In the genomic region with DNA sequence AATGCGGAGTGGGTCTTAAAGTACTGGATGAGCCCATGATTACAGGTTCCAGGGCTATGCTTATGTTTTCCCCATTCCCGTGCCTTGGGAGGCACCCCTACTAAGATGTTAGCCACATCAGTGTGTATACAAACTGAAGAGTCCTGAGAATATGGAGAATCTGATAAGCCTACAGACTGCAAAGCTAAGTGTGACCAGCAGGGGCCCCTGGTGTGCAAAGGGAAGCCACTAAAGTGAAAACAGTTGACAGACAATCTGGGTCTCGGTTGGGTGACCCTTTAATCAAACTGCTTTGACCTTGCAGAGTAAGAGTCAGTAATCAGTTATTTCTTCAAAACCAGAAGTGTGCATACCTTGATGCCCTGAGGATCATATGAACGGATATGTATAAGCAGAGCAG, we compare ENCODE assay signal across 10 mouse cellular contexts. TPM values are rescaled to one million over a fixed set of nuclear protein-coding genes. Genes with fewer than 3 reads are reported as not detected.
DNase-seq lines count a peak whose midpoint lies in the region; ATAC-seq and TF ChIP-seq lines count a peak whose summit lies in the region.
"Had no signal": no experiment of that assay in that cellular context is flagged by ENCODE, and none has a peak within 500 bp of the region (broad histone marks: within the 10 kb centered on the region; RNA-seq: fewer than 3 reads in every experiment).

No protein-coding gene starts in this region.

- H3K4me3 ChIP-seq in forebrain, postnatal 0 days (ENCODE audit: low read depth, low read length) = no peak overlapping the region
- no peak overlapping the region for H3K4me3 ChIP-seq in forebrain, embryonic 11.5 days (ENCODE audit: low read depth, low read length)
- no peak overlapping the region for H3K4me3 ChIP-seq in midbrain, postnatal 0 days (ENCODE audit: low read depth, low read length)
- H3K4me3 ChIP-seq in midbrain, embryonic 11.5 days (ENCODE audit: low read depth, low read length) = no peak overlapping the region
- no peak overlapping the region for H3K4me3 ChIP-seq in stomach, postnatal 0 days (ENCODE audit: low read depth, low read length)
- no peak overlapping the region for H3K4me3 ChIP-seq in forebrain, embryonic 15.5 days
- H3K4me3 ChIP-seq: embryonic facial prominence, embryonic 13.5 days; heart, embryonic 10.5 days had no signal

- H3K27me3 ChIP-seq in forebrain, postnatal 0 days (ENCODE audit: insufficient read depth, low read length) = no peaks in the 10 kb centered on the region
- no peaks in the 10 kb centered on the region for H3K27me3 ChIP-seq in forebrain, embryonic 11.5 days (ENCODE audit: control insufficient read depth, insufficient read depth, low read length)
- no peaks in the 10 kb centered on the region for H3K27me3 ChIP-seq in midbrain, postnatal 0 days (ENCODE audit: insufficient read depth, low read length)
- no peaks in the 10 kb centered on the region for H3K27me3 ChIP-seq in midbrain, embryonic 11.5 days (ENCODE audit: control insufficient read depth, insufficient read depth, low read length)
- no peaks in the 10 kb centered on the region for H3K27me3 ChIP-seq in stomach, postnatal 0 days (ENCODE audit: control insufficient read depth, insufficient read depth, low read length)
- no peaks in the 10 kb centered on the region for H3K27me3 ChIP-seq in forebrain, embryonic 15.5 days
- H3K27me3 ChIP-seq: embryonic facial prominence, embryonic 13.5 days had no signal

- H3K27ac ChIP-seq in forebrain, postnatal 0 days (ENCODE audit: low read depth, low read length) = no peak overlapping the region
- no peak overlapping the region for H3K27ac ChIP-seq in forebrain, embryonic 11.5 days (ENCODE audit: low read depth, low read length)
- no peak overlapping the region for H3K27ac ChIP-seq in midbrain, postnatal 0 days (ENCODE audit: low read depth, low read length)
- H3K27ac ChIP-seq in midbrain, embryonic 11.5 days (ENCODE audit: low read depth, low read length) = no peak overlapping the region
- H3K27ac ChIP-seq in stomach, postnatal 0 days (replicated peaks) = no peak overlapping the region
- no peak overlapping the region for H3K27ac ChIP-seq in forebrain, embryonic 15.5 days (replicated peaks)
- H3K27ac ChIP-seq: embryonic facial prominence, embryonic 13.5 days; heart, embryonic 10.5 days had no signal

- no peak for DNase-seq in forebrain, postnatal 0 days
- DNase-seq in forebrain, embryonic 11.5 days (ENCODE audit: low spot score) = no peak
- no peak for DNase-seq in midbrain, postnatal 0 days (ENCODE audit: low spot score)
- DNase-seq in midbrain, embryonic 11.5 days (ENCODE audit: low spot score, missing footprints) = no peak
- DNase-seq in stomach, postnatal 0 days (ENCODE audit: low spot score) = no peak
- no peak for DNase-seq in ovary, postnatal 10 days (ENCODE audit: low spot score)

- no peak for TF ChIP-seq EP300 in stomach, postnatal 0 days (optimal IDR thresholded peaks at IDR 0.05)

- 0 out of 2 replicates have a peak, but pooled peaks cover 3% of the 10 kb centered on the region for H3K9me3 ChIP-seq in forebrain, postnatal 0 days (ENCODE audit: low read length)
- H3K9me3 ChIP-seq in forebrain, embryonic 11.5 days (ENCODE audit: control insufficient read depth, low read length) = peaks cover 4% of the 10 kb centered on the region; the same call in 1 of the 2 replicates
- H3K9me3 ChIP-seq in midbrain, postnatal 0 days (ENCODE audit: low read length) = no peaks in the 10 kb centered on the region
- no peaks in the 10 kb centered on the region for H3K9me3 ChIP-seq in midbrain, embryonic 11.5 days (ENCODE audit: control insufficient read depth, low read length)
- H3K9me3 ChIP-seq in stomach, postnatal 0 days (ENCODE audit: control insufficient read depth, low read length) = 0 out of 2 replicates have a peak, but pooled peaks cover 3% of the 10 kb centered on the region
- H3K9me3 ChIP-seq in forebrain, embryonic 15.5 days = no peaks in the 10 kb centered on the region
- H3K9me3 ChIP-seq: embryonic facial prominence, embryonic 13.5 days; heart, embryonic 10.5 days had no signal

- no peaks in the 10 kb centered on the region for H3K36me3 ChIP-seq in forebrain, postnatal 0 days (ENCODE audit: insufficient read depth)
- no peaks in the 10 kb centered on the region for H3K36me3 ChIP-seq in forebrain, embryonic 11.5 days (ENCODE audit: control insufficient read depth, insufficient read depth, low read length)
- no peaks in the 10 kb centered on the region for H3K36me3 ChIP-seq in midbrain, postnatal 0 days (ENCODE audit: insufficient read depth, low read length)
- H3K36me3 ChIP-seq in midbrain, embryonic 11.5 days (ENCODE audit: control insufficient read depth, insufficient read depth, low read length) = no peaks in the 10 kb centered on the region
- no peaks in the 10 kb centered on the region for H3K36me3 ChIP-seq in stomach, postnatal 0 days (ENCODE audit: control insufficient read depth, insufficient read depth, low read length)
- no peaks in the 10 kb centered on the region for H3K36me3 ChIP-seq in forebrain, embryonic 15.5 days
- H3K36me3 ChIP-seq: embryonic facial prominence, embryonic 13.5 days; heart, embryonic 10.5 days had no signal

- ATAC-seq in forebrain, postnatal 0 days = no peak
- no peak for ATAC-seq in forebrain, embryonic 11.5 days (replicated peaks; ENCODE audit: low FRiP score)
- ATAC-seq in midbrain, postnatal 0 days (ENCODE audit: low FRiP score) = no peak
- ATAC-seq in midbrain, embryonic 11.5 days (ENCODE audit: low FRiP score) = no peak
- ATAC-seq in erythroblast, adult 5-6 weeks (replicated peaks; ENCODE audit: low FRiP score, poor library complexity, severe bottlenecking) = peak; percentile 75
- ATAC-seq in stomach, postnatal 0 days (ENCODE audit: low FRiP score, low TSS enrichment) = no peak
- no peak for ATAC-seq in forebrain, embryonic 15.5 days (replicated peaks)

- peak; percentile 41 for TF ChIP-seq CTCF in forebrain, postnatal 0 days (IDR thresholded peaks at IDR 0.05; ENCODE audit: low read depth)
- peak; percentile 46 for TF ChIP-seq CTCF in midbrain, postnatal 0 days (IDR thresholded peaks at IDR 0.05)
- peak; percentile 62 for TF ChIP-seq CTCF in stomach, postnatal 0 days (IDR thresholded peaks at IDR 0.05; ENCODE audit: low read depth)

- H3K4me2 ChIP-seq in forebrain, postnatal 0 days (ENCODE audit: low read depth) = no peak overlapping the region
- no peak overlapping the region for H3K4me2 ChIP-seq in forebrain, embryonic 11.5 days (ENCODE audit: low read depth, low read length, severe bottlenecking)
- no peak overlapping the region for H3K4me2 ChIP-seq in midbrain, postnatal 0 days (ENCODE audit: low read depth, low read length, poor library complexity, severe bottlenecking)
- no peak overlapping the region for H3K4me2 ChIP-seq in midbrain, embryonic 11.5 days
- H3K4me2 ChIP-seq in stomach, postnatal 0 days (replicated peaks; ENCODE audit: low read depth) = no peak overlapping the region
- H3K4me2 ChIP-seq in forebrain, embryonic 15.5 days (replicated peaks) = no peak overlapping the region
- H3K4me2 ChIP-seq: embryonic facial prominence, embryonic 13.5 days had no signal

- WGBS in forebrain, postnatal 0 days = 67% methylated on average over 4 of the region's 4 CpGs
- WGBS in forebrain, embryonic 11.5 days = 69% methylated on average over 4 of the region's 4 CpGs
- 58% methylated on average over 4 of the region's 4 CpGs for WGBS in midbrain, postnatal 0 days
- WGBS in midbrain, embryonic 11.5 days = 65% methylated on average over 4 of the region's 4 CpGs
- WGBS in stomach, postnatal 0 days = 65% methylated on average over 4 of the region's 4 CpGs
- WGBS in forebrain, embryonic 15.5 days = 70% methylated on average over 4 of the region's 4 CpGs

- H3K4me1 ChIP-seq in forebrain, postnatal 0 days (ENCODE audit: insufficient read depth) = no peaks in the 10 kb centered on the region
- no peaks in the 10 kb centered on the region for H3K4me1 ChIP-seq in forebrain, embryonic 11.5 days (replicated peaks; ENCODE audit: control insufficient read depth, insufficient read depth, low read length)
- H3K4me1 ChIP-seq in midbrain, postnatal 0 days (ENCODE audit: insufficient read depth, low read length) = no peaks in the 10 kb centered on the region
- H3K4me1 ChIP-seq in midbrain, embryonic 11.5 days (ENCODE audit: control insufficient read depth, insufficient read depth, low read length) = no peaks in the 10 kb centered on the region
- H3K4me1 ChIP-seq in stomach, postnatal 0 days (replicated peaks; ENCODE audit: control insufficient read depth, insufficient read depth) = no peaks in the 10 kb centered on the region
- H3K4me1 ChIP-seq in forebrain, embryonic 15.5 days = no peaks in the 10 kb centered on the region
- H3K4me1 ChIP-seq: embryonic facial prominence, embryonic 13.5 days; heart, embryonic 10.5 days had no signal

- no peak overlapping the region for H3K9ac ChIP-seq in forebrain, postnatal 0 days
- H3K9ac ChIP-seq in forebrain, embryonic 11.5 days (ENCODE audit: low read length) = no peak overlapping the region
- H3K9ac ChIP-seq in midbrain, postnatal 0 days (replicated peaks; ENCODE audit: low read length, poor library complexity, severe bottlenecking) = no peak overlapping the region
- no peak overlapping the region for H3K9ac ChIP-seq in midbrain, embryonic 11.5 days (ENCODE audit: low read length)
- H3K9ac ChIP-seq in stomach, postnatal 0 days (ENCODE audit: low read length) = no peak overlapping the region
- H3K9ac ChIP-seq in forebrain, embryonic 15.5 days (replicated peaks) = no peak overlapping the region
- H3K9ac ChIP-seq: embryonic facial prominence, embryonic 13.5 days had no signal

RNA-seq across cellular contexts. Expression of a gene that starts 21.8 kb away (rescaled TPM):
- 7.1 and 7.4 TPM in 2 replicates for total RNA-seq in forebrain, postnatal 0 days (2014; rRNA removed)
- 1.3 and 1.5 TPM in 2 replicates for polyA plus RNA-seq in forebrain, postnatal 0 days (2015; fragmentation: Nextera tagmentation; extraction: Ambion mirVana)
- polyA plus RNA-seq in forebrain, embryonic 11.5 days (2014; fragmentation: Nextera tagmentation; extraction: Ambion mirVana) = 0.39 and 0.47 TPM in 2 replicates
- total RNA-seq in midbrain, postnatal 0 days (2014; rRNA removed) = 6.8 and 7.9 TPM in 2 replicates
- polyA plus RNA-seq in midbrain, postnatal 0 days (2015; fragmentation: Nextera tagmentation; extraction: Ambion mirVana) = 2.0 TPM in 2 replicates
- polyA plus RNA-seq in midbrain, embryonic 11.5 days (2014; fragmentation: Nextera tagmentation; extraction: Ambion mirVana) = 0.41 and 0.75 TPM in 2 replicates
- not detected in 2 replicates for total RNA-seq in erythroblast, adult 5-6 weeks (2015; ENCODE audit: low replicate concordance)
- 0.09 and 0.42 TPM in 2 replicates for total RNA-seq in erythroblast, adult 5-6 weeks (2017; ENCODE audit: low replicate concordance)
- 0.13 and 0.16 TPM in 2 replicates for polyA plus RNA-seq in stomach, postnatal 0 days (2015; fragmentation: Nextera tagmentation; extraction: Ambion mirVana)
- polyA plus RNA-seq in forebrain, embryonic 15.5 days (2015; fragmentation: Nextera tagmentation; extraction: Ambion mirVana) = 1.6 and 2.0 TPM in 2 replicates
